Mouse (Mus musculus): ENCODE measurements around the gene Ccsap.
"Not testable (repeated sequence)": the region's sequence is repeated elsewhere in the genome, so short reads cannot be mapped to it uniquely, and the experiment has no call there.

Gene Ccsap

DNA sequence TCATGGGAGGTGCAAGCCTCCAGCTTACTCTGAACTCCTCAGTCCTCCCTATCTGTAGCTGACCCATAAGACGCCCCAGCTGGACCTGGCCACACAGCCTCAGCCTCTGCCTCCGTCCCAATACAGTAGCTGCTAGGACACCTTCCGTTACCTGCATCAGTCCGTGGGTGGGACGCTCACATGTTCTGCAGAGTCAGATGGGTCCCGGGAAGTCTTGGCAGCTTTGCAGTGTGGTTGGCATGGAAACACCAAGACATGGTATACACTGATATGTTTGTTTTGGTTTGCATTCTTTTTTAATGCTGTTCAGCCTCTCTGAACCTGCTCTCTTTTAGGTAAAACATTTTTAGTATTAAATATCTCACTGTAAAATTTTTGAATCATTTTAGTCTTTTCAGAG lies 23.7 kb downstream of the Ccsap start:
- DNase-seq (ENCODE audit: low spot score) = no peak

DNA sequence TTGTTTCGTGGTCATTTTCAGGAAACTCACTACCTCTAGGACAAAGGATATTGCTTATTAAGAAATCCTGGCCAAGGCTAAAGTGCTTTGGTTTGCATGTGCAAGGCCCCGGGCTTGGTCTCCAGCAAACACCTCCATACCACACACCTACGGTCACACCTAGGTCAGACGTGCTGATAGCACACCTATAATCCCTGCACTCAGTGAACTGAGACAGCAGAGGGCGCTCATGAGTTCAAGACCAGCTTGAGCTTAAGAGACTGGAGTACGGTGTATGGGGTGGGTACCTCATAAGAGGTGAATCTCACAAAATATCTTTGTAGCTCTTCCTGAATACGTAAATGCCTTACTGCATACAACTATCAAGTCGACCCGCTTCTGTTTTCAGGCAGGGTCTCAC lies 24.6 kb downstream of the Ccsap start:
- peak; percentile 46 for DNase-seq (ENCODE audit: low spot score)

GRCm38 (mm10) chr8:123832757-123833156 lies 27.3 kb downstream of the Ccsap start:
- DNase-seq (ENCODE audit: low spot score) = peak; percentile 34

DNA sequence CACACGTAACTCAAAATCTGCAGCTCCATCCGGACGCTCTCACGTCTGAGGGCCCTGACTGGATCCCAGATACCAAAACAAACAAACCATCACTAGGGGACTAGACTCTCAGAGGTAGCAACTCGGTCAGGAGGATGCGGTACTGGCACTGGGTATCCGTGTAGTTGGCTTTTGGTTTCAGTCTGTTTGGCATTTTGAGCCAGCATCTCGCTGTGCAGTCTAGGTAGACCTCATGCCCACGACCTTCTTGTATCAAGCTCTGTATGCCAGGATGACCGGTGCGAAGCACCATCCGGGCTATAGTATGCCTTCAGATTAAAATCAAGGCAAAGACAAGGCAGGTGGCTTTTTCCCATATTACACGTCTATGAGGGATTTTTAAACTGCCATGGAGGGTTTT lies 32.5 kb downstream of the Ccsap start:
- no peak for DNase-seq (ENCODE audit: low spot score)

DNA sequence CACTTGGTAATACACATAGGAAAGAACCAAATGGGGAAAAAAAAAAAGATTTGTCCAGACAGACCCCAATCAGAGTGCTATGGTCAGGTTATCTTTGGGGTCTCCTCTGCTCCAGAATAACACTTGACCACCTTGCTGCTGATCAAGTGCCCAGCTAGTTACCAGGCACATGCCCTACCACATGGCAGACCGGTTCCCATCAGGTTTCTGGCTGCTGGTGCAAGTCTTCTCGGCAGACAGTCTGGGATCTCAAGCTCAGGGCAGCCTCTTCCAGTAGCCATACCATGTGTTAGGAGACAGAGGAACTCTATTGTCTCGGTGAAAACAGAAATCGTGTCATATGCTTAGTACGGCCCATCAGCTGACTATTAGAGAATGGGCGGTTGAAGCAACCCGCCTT lies 33.3 kb downstream of the Ccsap start:
- no peak for DNase-seq (ENCODE audit: low spot score)

DNA sequence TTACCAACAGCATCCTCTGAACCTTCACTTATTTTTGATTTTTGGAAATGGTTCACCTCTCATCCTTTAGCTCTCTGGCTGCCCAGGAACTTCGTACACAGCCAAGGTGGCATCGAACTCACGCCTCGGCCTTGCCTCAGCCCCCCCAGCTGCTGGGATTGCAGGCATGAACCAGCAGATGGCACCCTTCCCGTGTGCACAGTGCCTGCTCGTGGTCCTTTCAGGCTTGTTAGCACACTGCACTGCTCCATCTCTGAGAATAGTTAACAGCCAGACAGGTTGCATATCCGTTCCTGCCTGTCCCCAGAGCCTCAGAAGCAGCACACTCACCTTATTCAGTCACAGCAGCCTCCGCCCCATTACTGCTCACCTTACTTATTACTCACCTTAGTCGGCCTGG lies 34.0 kb downstream of the Ccsap start:
- no peak for DNase-seq (ENCODE audit: low spot score)

DNA sequence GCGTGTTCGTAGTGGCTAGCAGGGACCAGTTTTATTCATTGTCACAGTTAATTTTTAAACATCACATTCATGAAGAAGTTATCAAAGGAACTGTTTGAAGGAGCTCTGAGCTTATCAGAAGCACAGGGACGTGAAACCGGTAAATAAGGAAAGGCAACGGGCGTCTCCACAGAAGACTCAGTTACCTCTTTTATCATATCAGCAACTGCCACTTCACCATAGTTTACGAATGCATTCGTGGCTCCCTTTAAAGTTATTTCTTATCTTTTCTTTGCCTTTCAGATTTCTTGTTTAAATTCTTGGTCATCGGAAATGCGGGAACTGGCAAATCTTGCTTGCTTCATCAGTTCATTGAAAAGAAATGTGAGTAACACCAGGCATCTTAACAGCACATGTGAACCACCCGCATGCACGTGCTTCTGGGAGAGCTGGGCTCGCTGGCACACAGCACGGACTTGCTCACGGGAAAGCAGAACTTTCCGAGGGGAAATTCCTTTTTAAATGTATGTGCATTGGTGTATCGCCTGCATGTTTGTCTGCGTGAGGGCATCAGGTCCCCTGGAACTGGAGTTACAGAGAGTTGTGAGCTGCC lies 36.4 kb downstream of the Ccsap start:
- DNase-seq (ENCODE audit: low spot score) = no peak

DNA sequence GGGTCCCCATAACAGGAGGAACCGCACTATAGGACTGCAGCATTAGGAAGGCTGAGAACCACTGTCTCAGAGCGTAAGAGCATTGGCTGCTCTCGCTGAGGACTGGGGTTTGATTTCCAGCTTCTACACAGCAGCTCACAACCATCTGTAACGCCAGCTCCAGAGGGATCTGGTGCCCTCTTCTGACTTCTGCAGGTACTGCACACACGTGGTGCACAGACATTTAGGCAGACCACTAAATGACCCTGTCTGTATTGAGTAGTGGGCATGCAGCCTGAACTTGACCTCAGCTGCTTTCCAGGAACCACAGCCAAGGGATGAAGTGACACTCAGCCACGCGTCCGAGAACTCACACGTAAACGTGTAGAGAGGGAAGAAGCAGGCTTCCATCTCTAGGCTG lies 36.9 kb downstream of the Ccsap start:
- DNase-seq (ENCODE audit: low spot score) = no peak

DNA sequence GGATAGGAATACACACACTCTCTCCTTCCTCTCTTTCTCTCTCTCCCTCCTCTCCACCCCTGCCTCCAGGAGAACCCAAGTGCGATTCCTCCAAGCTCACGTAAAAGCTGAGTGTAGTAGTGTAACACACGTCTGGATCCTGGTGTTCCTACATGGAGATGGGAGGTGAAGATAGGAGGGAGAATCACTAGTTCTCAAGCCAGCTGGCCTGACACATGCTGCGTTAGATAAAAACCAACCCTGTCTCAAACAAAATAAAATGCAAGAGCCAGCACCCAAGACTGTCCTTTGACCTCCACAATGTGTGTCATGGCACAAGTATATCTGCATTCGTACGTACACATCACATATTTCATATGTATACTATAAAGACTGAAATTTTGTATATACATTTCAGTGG lies 39.2 kb downstream of the Ccsap start:
- no peak for DNase-seq (ENCODE audit: low spot score)

- no peak for DNase-seq (ENCODE audit: low spot score)
These were observed 40.1 kb downstream of the Ccsap start for GRCm38 (mm10) chr8:123819683-123820610.

DNA sequence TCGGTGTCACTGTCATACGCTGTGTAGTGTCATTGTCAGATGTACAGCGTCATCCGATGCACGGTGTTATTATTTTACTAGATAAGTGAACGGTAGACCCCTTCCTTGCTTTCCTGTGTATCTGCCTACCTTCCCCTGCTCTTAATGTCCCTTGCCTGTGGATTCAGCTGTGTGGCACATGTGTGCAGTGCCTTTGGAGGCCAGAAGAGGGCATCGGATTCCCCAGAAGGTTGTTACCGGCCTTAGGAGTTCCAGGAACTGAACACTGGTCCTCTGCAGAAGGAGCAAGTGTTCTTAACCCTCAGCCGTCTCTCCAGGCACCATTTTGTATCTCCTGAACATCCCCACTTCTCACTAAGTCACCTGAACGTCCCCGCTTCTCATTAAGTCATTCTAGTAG lies 42.3 kb downstream of the Ccsap start:
- DNase-seq (ENCODE audit: low spot score) = no peak

GRCm38 (mm10) chr8:123816939-123817338 lies 43.1 kb downstream of the Ccsap start:
- DNase-seq (ENCODE audit: low spot score) = no peak

- DNase-seq (ENCODE audit: low spot score) = no peak
These were observed 44.7 kb downstream of the Ccsap start for GRCm38 (mm10) chr8:123815325-123815724.

- no peak for DNase-seq (ENCODE audit: low spot score)
These were observed 46.1 kb downstream of the Ccsap start for GRCm38 (mm10) chr8:123813892-123814266.

GRCm38 (mm10) chr8:123813173-123813891 lies 46.7 kb downstream of the Ccsap start:
- no peak for DNase-seq (ENCODE audit: low spot score)

DNA sequence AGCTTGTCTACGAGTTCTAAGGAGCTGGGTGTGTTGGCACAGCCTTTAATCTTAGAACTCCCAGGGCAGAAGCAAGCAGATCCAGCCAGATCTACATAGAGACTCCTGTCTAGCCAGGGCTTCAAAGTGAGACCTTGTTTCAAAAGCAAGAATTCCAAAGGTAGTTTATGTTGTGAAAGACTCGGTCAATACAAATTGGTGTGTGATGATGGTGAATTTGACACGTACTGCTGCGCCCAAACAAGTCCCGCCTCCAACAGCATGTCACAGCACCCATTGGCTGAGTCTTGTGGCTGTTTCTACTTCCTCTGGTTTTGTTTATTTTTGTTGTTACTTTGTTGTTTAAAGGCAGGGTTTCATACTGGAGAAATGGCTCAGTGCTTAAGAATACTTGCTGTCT lies 47.8 kb downstream of the Ccsap start:
- DNase-seq (ENCODE audit: low spot score) = no peak

DNA sequence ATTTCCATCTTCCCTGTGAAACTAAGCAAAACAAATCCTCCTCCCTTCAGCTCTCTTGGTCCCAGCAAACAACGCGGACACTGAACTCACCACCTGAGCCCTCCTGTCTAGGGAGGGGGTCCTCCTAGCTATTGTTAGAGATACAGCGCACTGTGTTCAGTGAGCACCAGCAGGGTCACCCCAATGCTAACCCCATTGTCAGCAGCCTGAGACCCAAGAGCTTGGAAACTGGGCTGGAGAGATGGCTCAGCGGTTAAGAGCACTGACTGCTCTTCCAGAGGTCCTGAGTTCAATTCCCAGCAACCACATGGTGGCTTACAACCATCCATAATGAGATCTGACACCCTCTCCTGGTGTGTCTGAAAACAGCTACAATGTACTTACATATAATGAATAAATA lies 50.7 kb downstream of the Ccsap start:
- DNase-seq (ENCODE audit: low spot score) = not testable (repeated sequence)

GRCm38 (mm10) chr8:123808671-123809070 lies 51.3 kb downstream of the Ccsap start:
- DNase-seq (ENCODE audit: low spot score) = no peak

GRCm38 (mm10) chr8:123807852-123808573 lies 52.0 kb downstream of the Ccsap start:
- DNase-seq (ENCODE audit: low spot score) = no peak

DNA sequence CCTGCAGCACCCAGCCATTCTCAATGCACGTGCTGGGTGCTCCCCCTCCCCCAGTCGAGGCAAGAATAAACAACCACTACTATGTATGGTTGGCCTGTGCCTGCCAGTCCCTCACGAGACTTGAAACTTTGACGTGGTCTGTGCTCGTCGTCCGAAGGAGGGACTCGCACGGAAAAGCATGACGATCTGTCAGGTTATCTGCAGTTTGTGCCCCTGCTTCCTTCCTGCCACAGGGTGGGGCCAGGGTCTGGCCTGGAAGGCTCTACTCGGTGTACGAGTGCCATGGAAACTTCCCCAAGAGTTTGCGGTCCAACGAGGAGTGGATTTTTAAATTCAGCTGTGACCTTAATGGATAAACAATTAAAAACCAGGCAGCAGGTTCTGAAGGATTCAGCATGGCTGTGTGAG lies 53.0 kb downstream of the Ccsap start:
- DNase-seq (ENCODE audit: low spot score) = no peak

GRCm38 (mm10) chr8:123806374-123806935 lies 53.6 kb downstream of the Ccsap start:
- no peak for DNase-seq (ENCODE audit: low spot score)

Data from ovary, postnatal 14 days (tissue).